Mouse (Mus musculus): ENCODE measurements at regions not wholly inside any gene's neighbourhood (a gene's known extent, or its start where the extent isn't known, plus 50 kb on each side); places are given as distances from the start of the nearest gene placed in this dataset.

GRCm38 (mm10) chr3:128413481-128413880 lies 517.4 kb upstream of the Fam241a start:
- no peak for TF ChIP-seq CTCF (conservative IDR thresholded peaks at IDR 0.05; ENCODE audit: low read length)
- no peak for TF ChIP-seq POU5F1 (IDR thresholded peaks at IDR 0.05; ENCODE audit: borderline replicate concordance, low read length)
- TF ChIP-seq NANOG (IDR thresholded peaks at IDR 0.05; ENCODE audit: borderline replicate concordance, low read length): no peak
